Mouse (Mus musculus) megakaryocyte, adult 5-6 weeks (primary cell): ENCODE measurements around the gene Adat1. TPM values are rescaled to one million over a fixed set of nuclear protein-coding genes. Genes with fewer than 3 reads are reported as not detected.

Experiments used
- ATAC-seq: 2 replicates; pipeline ENCODE4 v1.8.0; 2016; ENCODE audit warnings: mild to moderate bottlenecking, inconsistent platforms; ENCODE audit not compliant: poor library complexity, severe bottlenecking
- total RNA-seq, 2 experiments: library from RNA; stranded (forward) in 1 of 2; stranded (reverse) in 1 of 2; fragments of 153-499, 151-499 nt in 1 of 2; fragments of 221-1000, 200-1000 nt in 1 of 2; gene quantifications; 2 replicates each; pipeline versions ENCODE4 v1.2.3 to v1.2.4; 2015 to 2017

The Adat1 gene
- 0.83 and 1.1 TPM in 2 replicates for total RNA-seq (2015)
- 1.5 and 1.7 TPM in 2 replicates for total RNA-seq (2017)

DNA sequence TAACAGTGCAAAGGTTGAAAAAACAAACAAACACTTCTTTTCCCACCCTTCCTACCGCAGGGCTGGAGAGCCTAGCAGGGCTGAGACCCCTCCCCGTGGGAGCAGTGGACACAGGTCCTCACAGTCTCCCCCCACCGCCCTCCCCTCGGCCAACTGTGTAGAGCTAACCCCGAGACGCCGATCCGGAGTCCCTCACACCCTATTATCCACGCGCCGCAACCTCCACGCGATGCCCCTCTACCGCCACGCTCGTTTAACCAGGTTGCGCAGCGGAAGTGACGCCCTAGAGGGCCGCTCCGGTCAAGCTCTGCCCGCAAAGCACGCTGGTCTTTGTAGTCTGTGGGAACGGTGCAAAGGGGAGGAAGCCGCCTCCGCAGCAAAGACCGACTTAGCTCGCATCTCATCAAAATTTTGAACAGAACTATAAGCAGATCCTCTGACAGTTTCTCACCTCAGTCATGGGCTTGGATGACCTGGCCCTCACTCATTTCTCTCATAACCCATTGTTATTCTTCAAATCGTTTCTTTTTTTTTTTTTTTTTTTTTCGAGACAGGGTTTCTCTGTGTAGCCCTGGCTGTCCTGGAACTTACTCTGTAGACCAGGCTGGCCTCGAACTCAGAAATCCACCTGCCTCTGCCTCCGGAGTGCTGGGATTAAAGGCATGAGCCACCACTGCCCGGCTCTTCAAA is at the start of gene Adat1:
Adat1 (minus strand) TSS at position 290 of the 690 bp plus-strand sequence.
- ATAC-seq: peak; percentile 99

DNA sequence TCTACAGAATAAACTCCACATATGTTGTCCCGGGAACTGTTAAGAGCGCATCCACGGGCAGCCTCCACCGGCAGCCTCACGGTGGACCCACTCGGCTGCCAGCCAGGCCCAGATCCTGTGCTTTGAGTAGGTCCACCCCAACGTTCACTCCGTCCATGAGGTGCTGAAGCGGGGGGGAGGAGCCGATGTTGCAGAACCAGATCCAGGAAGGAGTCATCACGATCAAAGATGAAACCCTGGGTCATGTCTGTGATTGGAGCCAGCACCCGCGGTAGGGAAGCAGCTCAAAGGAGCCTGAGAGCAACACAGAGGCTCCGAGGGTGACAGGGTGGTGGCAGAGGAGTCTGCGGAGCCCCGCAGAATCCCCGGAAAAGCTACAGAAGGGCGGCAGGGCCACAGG is 45.4 kb upstream of the Adat1 start:
- no peak for ATAC-seq

DNA sequence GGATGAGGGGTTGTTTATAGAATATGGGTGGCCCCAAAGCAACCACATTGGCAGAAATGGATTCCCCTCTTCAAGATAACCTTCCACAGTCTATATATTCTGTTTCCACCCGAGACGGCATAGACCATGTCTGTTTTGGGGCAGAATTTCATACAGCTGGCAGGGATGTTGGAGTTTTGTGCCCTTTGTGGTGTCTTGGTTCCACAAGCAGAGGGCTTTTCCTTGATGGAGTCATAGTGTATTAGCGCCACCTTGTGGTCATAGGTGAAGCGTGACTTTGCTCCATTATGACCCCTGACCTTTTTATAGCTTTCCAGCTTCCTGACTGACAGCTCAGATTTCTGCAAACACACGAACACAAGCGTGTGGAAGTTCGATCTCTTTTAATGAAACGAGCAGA is 42.5 kb upstream of the Adat1 start:
- ATAC-seq: peak; percentile 92

- ATAC-seq: no peak
Measured at GRCm38 (mm10) chr8:112033071-112033470, 41.0 kb upstream of the Adat1 start.

- no peak for ATAC-seq
Measured at GRCm38 (mm10) chr8:112030663-112031062, 38.6 kb upstream of the Adat1 start.

DNA sequence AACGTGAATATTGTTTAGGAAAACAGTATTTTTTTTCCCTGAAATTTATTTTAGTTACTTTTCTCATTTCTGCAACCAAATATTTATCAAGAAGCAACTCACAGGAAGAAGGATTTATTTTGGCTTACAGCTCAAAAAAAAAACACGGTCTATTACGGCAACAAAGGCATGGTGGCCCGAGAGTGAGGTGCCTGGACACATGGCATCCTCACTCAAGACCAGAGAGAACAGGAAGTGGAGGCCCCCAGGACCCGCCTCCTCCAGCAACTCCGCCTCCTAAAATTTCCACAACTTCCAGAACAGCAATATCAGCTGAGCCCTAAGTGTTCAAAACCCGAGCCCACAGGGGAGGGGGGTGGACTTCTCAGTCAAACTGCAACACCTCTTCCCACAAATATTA is 37.4 kb upstream of the Adat1 start:
- ATAC-seq: no peak

DNA sequence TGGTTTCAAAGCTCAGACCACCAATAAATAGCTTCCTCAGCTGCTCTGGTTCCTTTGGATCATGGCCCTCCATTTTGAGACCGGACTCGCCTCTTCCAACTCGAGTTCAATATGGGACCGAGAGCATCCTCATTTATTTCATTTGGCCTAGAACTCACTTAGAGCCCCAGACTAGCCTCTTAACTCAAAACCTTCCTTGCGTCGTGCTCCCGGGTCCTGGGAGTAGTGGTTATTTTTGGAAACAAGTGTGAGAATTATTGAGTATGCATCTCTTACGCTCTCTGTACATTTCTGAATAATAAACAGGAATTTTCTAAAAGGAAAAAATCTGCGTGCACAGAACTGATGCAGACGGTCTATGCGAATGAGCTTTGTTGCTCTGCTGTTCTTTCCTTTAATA is 22.8 kb upstream of the Adat1 start, which contains the start of gene Gm6793:
Gm6793 (minus strand) TSS at position 101 of the 400 bp plus-strand sequence.
- no peak for ATAC-seq

GRCm38 (mm10) chr8:112011816-112012242 is 19.7 kb upstream of the Adat1 start:
- peak; percentile 45 for ATAC-seq

GRCm38 (mm10) chr8:112010997-112011815 is 19.1 kb upstream of the Adat1 start, which contains the start of the genes Kars and Terf2ip:
Gene Kars (minus strand): TSS chr8:112011323.
Gene Terf2ip (plus strand): TSS chr8:112011398.
- peak; percentile 89 for ATAC-seq

DNA sequence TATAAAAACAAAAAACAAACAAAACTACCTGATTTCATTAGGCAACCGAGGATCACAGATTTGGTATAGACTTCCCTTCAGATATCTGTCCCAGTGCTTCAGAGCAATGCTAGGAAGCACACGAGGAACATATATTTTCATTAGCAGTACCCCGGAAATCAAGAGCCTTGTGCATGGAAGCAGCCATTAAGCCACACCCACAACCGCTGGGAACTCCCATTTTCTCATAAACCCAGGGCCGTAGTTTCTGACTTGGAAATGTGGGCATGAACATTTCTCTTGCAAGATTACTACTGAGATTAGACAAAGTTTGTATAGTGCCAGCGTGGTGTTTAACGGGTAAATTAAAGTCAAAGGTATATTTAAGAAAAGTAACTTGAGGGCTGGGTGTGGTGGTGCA is 17.5 kb upstream of the Adat1 start:
- no peak for ATAC-seq

GRCm38 (mm10) chr8:112007669-112008068 is 15.6 kb upstream of the Adat1 start:
- ATAC-seq: no peak

DNA sequence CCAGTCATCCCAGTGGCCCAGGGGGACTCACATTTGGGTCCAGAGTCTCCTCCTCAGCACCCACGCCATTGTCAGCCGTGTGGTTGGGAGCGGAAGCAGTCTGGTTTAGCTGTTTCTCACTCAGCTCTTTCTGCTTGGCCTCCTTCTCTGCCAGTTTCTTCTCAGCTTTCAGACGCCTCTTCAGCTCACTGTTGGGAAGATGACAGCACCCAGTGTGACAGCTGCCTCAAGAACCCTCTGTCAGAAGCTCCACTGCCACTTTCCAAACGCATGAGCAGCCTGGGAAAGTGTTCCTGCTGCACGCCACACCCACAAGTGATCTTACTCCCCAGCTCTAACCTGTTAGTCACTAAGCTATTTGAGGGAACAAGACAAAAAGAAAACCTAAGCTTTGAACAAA is 13.5 kb upstream of the Adat1 start:
- ATAC-seq: no peak

DNA sequence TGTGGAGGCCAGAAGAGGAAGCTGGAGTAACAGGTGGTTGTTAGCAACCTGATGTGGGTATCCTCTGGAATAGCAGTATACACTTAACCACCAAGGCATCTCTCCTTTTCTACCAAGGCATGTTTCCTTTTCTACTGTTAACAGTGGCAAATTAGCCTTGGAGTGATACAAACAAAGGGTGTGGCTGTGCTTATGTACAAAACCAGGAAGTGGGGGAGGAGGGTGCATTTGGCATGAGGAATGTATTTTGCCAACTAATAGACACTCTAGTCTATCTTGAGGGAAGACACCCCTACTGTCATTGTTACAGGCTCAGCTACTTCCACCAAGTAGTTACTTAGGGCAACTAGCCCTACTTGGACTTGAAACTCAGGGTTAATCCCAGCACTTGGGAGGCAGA is 12.7 kb upstream of the Adat1 start:
- ATAC-seq: no peak

DNA sequence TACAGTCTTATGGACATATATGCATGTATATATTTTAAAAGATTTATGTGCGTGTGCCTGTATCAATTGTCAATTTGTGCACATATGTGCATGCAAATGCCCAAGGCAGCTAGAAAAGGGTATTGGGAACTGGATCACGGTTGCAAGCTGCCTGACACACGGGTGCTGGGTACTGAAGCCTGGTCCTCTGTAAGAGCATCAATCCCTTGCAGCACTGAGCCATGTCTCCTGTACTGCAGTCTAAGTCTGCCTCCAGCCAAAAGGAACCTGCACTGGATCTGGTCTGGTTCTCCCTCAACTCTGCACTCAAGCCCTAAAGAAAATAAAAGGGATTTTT is 569 bp upstream of the Adat1 start:
- no peak for ATAC-seq

DNA sequence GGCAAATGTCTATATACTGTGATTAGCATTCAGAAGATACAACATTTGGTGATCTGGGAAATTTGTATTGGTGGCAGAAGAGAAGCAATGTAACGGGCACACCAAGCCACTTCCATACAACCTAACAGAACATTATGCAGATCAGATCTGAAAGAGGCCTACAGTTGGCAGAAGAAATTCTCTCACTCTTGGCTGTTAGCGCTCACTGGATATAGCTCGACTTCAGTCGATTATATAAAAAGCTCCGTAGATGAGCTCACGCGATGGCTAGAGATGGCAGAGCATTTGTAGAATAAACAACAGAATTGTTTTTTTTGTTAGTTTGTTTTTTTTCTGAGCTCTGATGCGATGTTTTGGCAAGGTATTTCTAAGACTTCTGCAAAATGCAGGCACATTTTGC is 824 bp downstream of the Adat1 start:
- ATAC-seq: no peak

DNA sequence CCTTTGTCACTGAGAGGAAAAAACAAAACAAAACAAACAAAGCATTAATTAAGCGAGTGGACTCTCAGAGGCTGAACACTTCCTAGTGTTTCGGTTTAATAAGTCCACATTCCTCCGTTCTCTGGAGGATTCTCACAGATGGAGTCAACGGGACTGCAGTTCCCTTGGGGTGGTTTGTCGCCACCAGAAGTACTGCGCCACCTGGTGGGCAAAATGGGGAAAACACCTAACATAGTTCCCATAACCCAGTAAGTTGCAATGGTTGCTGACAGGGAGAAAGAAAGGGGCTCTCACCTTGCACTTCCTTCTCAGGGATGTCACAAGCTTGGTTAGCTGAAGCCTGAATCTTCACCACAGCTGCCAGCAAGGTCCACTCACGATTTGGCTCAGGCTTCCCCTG is 2.2 kb downstream of the Adat1 start:
- peak; percentile 77 for ATAC-seq

DNA sequence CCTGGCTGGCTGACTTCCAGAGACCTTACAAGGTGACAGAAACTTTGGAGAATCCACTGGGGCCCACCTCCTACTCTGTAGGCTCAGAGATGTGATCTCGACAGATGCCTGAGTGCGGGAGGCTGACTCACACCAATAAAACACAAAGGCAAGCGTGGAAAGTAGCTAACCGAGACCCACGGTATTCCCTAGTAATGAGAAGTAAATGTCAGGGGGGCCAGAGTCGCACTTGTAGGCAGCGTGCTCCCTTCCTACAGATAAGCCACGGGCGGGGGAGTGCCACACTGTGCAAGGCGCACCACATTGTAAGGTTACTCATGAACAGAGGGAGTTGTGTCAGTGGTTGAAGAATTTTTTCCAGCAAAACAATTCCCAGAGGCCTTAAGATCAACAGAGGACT is 7.6 kb downstream of the Adat1 start:
- no peak for ATAC-seq

DNA sequence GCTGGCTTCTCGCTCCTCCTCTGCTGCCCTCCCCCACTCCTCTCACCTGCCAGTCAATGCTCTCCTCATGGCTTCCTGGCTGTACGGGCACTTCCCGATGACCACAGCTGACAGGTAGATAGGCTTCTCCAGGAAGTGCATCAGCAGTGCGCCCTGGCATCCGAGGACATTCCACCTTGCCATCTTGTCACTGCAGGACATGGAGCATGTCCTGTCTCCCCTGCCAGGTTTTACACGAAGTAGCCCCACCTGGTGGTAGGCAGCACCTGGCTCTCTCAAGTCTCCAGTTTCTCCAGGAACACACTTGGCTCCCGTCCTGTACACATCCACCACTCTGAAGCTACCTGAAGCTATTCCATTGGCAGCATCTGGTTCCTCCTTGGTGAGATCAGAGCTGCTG is 10.0 kb downstream of the Adat1 start:
- ATAC-seq: no peak

DNA sequence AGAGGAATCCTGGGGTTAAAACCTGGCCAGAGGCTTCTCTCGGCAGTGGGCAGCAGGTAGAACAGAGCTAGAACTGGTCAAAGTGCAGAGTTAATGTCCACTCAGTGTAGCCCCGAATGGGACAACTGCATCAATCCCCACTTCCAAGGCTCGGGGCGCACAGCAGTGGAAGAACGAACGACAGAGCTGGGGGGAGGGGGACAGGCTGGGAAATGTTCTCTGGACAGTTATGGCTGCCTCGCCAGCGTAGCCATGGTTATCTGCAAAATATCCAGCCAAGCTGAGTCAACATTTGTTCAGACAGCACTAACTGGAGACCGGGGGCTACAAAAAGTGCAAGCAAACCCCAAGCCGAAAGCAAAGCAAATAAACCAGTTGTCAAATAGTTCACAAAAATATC is 14.0 kb downstream of the Adat1 start:
- no peak for ATAC-seq

DNA sequence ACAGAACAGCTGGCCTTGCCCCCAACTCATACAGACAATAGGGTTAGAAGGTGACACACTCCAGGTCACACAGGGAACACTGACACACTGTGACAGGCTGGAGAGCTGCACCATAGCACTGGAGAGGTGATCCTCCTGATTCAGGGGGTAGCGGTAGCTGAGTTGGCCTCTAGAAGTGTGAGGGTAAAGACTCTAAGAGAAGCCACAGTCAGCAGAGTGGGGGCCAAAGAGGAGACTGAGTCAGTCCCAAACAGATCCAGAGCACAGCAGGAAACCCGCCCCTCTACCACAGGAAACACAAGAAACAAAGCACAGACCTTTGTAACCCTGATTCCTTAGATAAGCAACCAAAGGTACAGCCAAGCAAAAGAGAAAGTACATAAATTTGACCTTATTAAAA is 15.8 kb downstream of the Adat1 start:
- 0 out of 2 replicates have a peak, but pooled peaks have one; percentile 30 for ATAC-seq

DNA sequence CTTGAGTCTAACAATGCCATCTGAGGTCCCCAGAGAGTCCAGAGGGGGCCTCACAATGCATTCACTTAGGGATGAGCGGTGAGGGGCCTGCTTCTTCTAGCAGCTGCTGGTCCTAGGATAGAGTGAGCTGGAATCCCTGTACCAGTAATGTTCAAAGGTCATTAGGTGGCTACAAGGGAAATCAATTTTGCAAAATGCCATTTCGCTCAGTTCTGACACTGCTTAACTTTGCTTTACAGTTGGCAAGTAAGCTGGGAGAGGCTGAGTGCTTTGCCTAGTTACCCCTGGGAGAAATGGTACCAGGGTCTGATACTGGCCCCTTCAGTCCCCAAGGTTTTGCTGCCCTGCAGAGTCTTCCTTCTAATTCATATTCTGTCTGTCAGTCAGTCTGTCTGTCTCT is 16.4 kb downstream of the Adat1 start:
- no peak for ATAC-seq

DNA sequence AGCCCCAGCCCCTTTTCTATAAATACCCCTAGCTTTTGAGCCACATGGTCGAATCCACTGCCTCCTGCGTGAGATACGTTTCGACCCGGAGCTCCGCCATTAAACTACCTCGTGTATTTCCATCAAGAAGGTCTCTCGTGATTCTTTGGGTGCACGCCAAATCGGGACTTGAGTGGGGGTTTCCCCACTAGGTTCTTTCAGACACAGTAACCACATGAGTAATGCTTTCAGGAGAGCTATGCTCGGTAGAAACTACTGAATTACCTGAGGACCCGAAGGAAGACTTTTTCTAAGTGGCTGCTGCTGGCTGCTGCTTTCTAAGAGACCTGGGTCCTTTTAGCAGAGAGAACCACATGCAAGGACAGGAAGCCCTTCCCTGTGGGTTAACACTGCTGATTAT is 18.0 kb downstream of the Adat1 start:
- no peak for ATAC-seq
